Mouse (Mus musculus): Measurements from ENCODE around the gene Dbh. TPM values are rescaled to one million over a fixed set of nuclear protein-coding genes. Genes with fewer than 3 reads are reported as not detected.

Dbh gene
- polyA plus RNA-seq, 1 experiment from 2014 or later: 5.4 TPM

GRCm38 (mm10) chr2:27232376-27232775 is 67.3 kb downstream of the Dbh start:
- peaks cover 10% of the 10 kb centered on the region; the same call in 1 of the 2 replicates for H3K4me1 ChIP-seq (replicated peaks)
- no peak overlapping the region for H3K4me3 ChIP-seq (replicated peaks)
- no peak overlapping the region for H3K4me2 ChIP-seq (replicated peaks)
- H3K36me3 ChIP-seq: no peaks in the 10 kb centered on the region
- H3K9me3 ChIP-seq: no peaks in the 10 kb centered on the region
- no peaks in the 10 kb centered on the region for H3K27me3 ChIP-seq (replicated peaks)
- ATAC-seq: no peak
- no peak overlapping the region for H3K9ac ChIP-seq
- no peak overlapping the region for H3K27ac ChIP-seq
- WGBS: 19% methylated on average over 7 of the region's 7 CpGs

Other genes with a start within 250 kb of the Dbh start
- 41.6 and 42.9 TPM in 2 replicates for gene Surf2, start 248.9 kb upstream of the Dbh start, polyA plus RNA-seq (2015; fragmentation: Nextera tagmentation; extraction: Ambion mirVana)
- gene Surf1, start 248.7 kb upstream of the Dbh start, polyA plus RNA-seq (2015; fragmentation: Nextera tagmentation; extraction: Ambion mirVana): 68.7 and 69.3 TPM in 2 replicates
- 241 and 252 TPM in 2 replicates for gene Surf4, start 231.3 kb upstream of the Dbh start, polyA plus RNA-seq (2015; fragmentation: Nextera tagmentation; extraction: Ambion mirVana)
- gene Stkld1, start 231.2 kb upstream of the Dbh start, polyA plus RNA-seq (2015; fragmentation: Nextera tagmentation; extraction: Ambion mirVana): 0.33 TPM in 1 of 2 replicates, not detected in the other
- gene Rexo4, start 200.8 kb upstream of the Dbh start, polyA plus RNA-seq (2015; fragmentation: Nextera tagmentation; extraction: Ambion mirVana): 45.2 TPM in 2 replicates
- gene Adamts13, start 191.8 kb upstream of the Dbh start, polyA plus RNA-seq (2015; fragmentation: Nextera tagmentation; extraction: Ambion mirVana): 0.25 and 0.28 TPM in 2 replicates
- 49.0 and 60.5 TPM in 2 replicates for gene Cacfd1, start 155.3 kb upstream of the Dbh start, polyA plus RNA-seq (2015; fragmentation: Nextera tagmentation; extraction: Ambion mirVana)
- gene Slc2a6, start 137.2 kb upstream of the Dbh start, polyA plus RNA-seq (2015; fragmentation: Nextera tagmentation; extraction: Ambion mirVana): 0.97 and 1.3 TPM in 2 replicates
- 0.15 and 0.24 TPM in 2 replicates for gene Mymk, start 93.1 kb upstream of the Dbh start, polyA plus RNA-seq (2015; fragmentation: Nextera tagmentation; extraction: Ambion mirVana)
- 2.0 and 2.2 TPM in 2 replicates for gene Adamtsl2, start 85.9 kb upstream of the Dbh start, polyA plus RNA-seq (2015; fragmentation: Nextera tagmentation; extraction: Ambion mirVana)
- gene Fam163b, start 22.7 kb upstream of the Dbh start, polyA plus RNA-seq (2015; fragmentation: Nextera tagmentation; extraction: Ambion mirVana): 0.21 and 0.26 TPM in 2 replicates
- 9.5 and 9.6 TPM in 2 replicates for gene Sardh, start 83.1 kb downstream of the Dbh start, polyA plus RNA-seq (2015; fragmentation: Nextera tagmentation; extraction: Ambion mirVana)